Mouse (Mus musculus): ENCODE measurements around the gene Nav2. TPM values are rescaled to one million over a fixed set of nuclear protein-coding genes. Genes with fewer than 3 reads are reported as not detected.
A peak's percentile ranks its signal among the peaks of the same experiment; 100 is the strongest.

Gene Nav2
- total RNA-seq, 2 experiments from 2014 or later, result 77.4 to 100 TPM

GRCm38 (mm10) chr7:49257234-49257906 is 348.9 kb downstream of the Nav2 start:
- DNase-seq, result no peak

DNA sequence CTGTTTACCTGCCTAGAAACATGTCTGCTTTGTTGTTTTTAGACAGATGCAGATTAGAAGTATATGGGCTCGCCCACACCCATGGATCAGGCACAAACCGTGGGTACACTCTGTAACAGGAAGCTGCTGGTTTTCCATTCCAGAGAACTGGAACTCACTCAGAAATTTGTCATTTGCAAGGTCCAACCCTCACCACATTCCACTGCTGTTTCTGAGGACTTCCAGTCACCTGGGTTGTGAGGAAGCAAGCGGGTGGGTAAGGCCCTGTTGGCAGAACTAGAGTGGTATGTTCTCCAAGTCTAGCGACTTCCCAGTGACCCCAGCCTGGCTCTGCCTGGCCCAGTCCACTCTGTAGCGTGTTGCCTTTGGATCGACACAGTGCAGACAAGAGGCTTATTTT is 349.6 kb downstream of the Nav2 start:
- peak in 1 of 2 experiments; percentile 60 for DNase-seq

DNA sequence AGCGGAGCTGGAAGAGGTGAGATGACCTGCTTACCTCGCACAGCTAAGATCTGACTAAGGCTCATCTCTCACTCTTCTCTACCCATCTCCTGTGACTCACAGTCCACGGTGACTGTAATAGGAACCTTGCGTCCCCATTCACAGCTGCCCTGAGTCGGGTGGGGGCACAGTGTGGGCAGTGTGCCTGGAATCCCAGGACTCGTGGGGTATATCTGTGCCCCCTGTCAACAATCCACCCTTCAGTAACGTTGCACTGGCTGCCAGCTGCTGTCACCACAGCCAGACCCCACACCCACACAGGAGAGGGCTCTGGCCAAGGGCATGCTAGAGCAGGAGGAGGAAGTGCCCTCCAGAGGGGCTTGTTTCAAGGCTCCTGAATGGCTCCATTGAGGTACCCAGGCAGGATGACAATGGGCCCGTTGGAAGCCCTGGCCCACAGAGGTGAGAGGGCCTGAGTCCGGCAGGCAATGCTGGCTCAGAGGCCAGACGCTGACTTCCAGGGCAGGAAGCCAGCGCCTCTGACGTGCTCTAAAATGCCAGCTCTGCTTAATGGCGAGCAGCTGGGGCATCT is 353.5 kb downstream of the Nav2 start:
- DNase-seq, result peak; percentile 35 to 59

DNA sequence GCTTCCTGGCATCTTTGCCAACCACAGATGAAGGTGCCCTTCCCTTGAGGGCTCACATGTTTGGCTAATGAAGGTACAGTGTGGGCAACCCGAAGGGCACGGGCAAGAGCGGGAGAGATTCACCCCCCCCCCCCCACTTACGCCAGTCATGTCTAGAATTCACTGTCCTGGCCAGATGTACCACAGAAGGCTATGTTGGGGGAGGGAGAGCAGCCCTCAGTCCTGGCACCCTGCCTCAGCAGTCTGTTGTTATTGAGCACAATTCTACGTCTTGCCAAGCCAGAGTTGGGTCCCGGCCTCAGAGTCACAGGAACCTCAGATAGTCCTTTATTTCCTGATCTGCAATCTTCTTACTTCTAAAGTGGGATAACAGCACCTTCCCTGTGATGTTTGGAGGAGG is 357.9 kb downstream of the Nav2 start:
- DNase-seq, result peak in 1 of 2 experiments; percentile 61

DNA sequence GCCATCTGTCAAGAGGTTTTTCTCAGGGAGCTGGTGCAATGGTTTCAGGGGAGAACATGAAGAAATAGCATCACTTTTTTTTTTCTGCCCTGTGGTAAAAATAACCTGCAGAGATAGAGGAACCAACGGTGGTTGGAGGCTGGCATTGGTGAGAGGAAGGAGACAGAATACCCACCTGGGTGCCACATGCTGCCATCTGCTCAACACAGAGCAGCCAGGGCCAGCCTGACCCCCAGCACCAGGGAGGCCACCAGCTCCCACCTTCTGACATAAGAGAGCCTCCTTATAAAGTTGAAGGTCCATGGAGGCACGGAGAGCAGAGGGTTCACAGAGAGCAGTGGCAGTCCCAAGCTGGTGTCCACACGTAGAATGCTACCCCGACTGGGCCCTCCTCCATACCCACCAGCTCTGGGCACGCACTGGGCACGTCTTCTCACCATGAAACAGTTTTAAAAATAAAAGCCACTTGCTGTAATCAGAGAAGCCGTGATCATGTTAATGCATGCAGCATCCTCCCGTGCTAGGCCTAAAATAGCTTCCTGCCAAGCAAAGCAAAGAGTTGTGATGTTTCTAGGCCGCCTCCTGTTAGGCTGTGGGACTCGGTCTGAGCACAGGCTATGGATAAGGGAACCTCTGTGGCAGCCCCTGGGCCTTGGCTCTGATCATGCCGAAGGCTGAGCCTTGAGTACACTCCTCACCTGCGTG is 359.3 kb downstream of the Nav2 start:
- DNase-seq, result no peak

- DNase-seq, result no peak
These were observed 359.9 kb downstream of the Nav2 start for GRCm38 (mm10) chr7:49268401-49268921.

DNA sequence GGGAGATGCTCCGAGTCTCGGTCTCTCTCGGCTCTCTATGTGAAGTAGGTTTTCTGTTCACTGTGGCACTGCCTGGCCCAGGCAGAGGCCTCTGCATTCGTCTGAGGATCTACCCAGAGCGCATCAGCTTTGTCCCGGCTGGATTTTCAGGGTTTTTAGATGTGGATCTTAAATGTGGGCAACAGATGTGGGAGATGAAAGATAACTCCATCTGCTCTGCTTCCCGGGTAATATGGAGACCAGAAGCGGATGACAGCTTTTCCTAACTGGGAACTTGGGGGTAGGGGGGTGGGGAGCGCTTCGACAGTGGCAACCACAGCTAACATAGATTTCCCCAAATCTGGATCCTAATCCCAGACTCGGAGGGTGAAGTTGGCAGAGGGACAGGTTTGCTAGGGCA is 362.3 kb downstream of the Nav2 start:
- no peak for DNase-seq

DNA sequence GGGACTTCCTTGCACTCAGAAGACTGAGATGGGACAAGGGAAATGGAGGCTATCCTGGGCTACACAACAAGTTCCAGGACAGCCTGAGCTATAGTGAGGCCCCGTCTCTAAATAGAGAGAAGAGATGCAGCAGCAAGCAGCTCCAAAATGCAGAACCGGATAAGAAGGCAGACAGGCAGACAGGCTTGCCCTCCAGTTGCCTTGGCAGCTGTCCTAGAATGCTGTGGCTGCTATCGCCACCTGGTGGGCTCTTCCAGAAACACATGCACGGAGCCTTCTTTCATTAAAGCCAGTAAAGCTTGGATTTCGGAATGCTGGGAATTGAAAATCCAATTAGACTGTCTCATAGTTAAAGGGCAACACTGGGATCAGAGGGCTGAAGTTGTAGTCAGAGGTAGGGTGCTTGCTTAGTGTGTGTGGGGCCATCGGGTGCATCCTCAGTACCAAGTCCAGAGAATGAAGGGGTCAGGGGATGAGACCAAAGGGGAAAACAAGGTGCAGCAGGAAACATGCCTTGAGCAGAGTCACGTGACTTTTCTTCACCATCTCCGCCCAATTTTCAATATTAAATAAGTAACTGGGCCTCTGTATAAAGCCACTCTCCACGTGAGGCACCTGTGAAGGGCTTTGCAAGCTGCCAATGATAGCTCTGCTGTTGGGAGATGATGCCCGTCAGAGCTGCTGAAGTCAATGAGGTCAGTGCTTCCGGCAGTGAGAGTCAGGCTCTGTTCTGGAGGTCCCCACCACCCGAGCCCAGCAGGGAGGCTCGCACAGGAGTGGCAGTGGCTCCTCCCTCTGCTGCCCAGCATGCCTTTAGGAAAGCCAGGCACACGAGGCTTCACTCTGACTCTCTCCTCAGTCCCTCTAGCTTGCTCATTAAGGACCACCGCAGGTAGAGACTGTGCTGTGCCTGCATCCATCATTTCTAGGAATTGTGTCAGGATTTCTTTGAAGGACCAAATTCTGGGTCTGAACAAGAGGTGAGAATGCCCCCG is 364.2 kb downstream of the Nav2 start:
- DNase-seq, result peak; percentile 80 to 83

DNA sequence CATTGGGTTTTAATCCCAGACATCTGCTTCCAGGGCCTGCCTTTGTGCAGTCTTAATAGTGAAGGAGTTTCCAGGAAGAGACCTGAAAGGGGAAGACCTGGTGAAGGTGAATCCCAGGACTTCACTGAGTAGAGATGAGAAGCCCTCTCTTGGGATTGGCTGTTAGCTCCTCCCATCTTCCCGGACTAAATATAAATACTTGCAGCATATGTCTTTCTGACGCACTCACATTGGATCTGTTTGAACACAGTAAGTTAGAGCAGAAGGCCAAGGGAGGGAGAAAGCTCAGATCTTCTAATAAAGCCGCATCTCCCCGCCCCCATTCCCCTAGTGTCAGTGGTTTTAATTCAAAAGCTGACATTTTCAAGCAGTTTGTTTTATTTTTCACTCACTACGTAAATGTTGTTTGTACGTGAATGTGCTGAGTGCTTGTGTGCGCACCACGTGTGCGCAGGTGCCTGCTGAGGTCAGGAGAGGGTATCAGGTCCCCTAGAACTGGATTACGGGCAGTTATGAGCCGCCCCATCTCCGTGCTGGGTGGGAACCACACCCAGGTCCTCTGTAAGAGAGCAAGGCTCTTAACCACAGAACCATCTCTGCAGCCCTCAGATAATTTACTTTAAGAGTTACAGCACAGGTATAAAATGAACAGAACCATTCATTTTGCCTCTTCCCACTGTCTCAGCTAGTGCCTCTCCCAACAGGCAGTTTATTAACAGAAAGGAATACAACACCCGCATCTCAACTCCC is 365.6 kb downstream of the Nav2 start:
- no peak for DNase-seq

- no peak for DNase-seq
These were observed 366.2 kb downstream of the Nav2 start for GRCm38 (mm10) chr7:49274676-49275075.

GRCm38 (mm10) chr7:49276163-49276562 is 367.6 kb downstream of the Nav2 start:
- DNase-seq, result no peak

GRCm38 (mm10) chr7:49277685-49278084 is 369.2 kb downstream of the Nav2 start:
- DNase-seq, result no peak

GRCm38 (mm10) chr7:49278531-49278930 is 370.0 kb downstream of the Nav2 start:
- no peak for DNase-seq

DNA sequence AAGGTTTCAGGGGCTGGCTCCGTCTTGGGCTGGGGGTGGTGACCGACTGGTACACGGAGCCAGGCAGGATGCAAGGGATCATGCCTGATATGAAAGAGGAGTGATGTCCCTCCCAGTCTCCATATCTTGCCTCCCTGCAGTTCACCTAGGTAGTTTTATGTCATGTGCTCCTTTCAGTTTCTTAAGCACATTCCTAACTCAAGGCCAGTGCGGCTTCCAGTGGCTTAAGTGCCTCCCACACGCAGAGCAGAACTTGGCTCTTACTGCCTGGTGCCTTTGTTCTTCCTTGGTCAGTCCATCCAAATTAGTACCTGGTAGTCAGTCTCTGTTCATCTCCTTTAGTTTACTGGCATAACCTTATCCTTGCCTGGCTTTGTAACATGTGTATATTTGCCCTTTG is 371.9 kb downstream of the Nav2 start:
- no peak for DNase-seq

DNA sequence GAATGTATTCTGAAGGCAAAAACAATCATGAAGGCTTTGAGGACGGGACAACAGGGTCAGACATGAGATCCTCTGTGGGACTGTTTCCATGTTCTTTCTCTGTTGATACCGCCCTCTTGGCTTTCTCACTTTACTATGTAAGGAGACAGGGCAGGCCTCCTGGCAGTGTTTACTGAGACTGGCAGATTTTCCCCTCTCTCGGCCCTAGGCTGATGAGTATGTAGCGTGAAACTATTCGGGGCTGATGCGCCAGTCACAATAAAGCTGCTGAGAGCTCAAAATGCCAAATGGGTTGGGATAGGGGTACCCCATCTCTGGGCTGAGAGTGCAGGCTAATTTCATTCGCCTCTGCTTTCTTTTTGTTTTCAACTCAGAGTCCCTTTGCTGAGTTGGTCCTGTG is 373.9 kb downstream of the Nav2 start:
- no peak for DNase-seq

GRCm38 (mm10) chr7:49283507-49284361 is 375.2 kb downstream of the Nav2 start:
- DNase-seq, result no peak

GRCm38 (mm10) chr7:49288186-49288585 is 379.7 kb downstream of the Nav2 start:
- DNase-seq, result no peak

GRCm38 (mm10) chr7:49290308-49290707 is 381.8 kb downstream of the Nav2 start:
- DNase-seq, result no peak

GRCm38 (mm10) chr7:49291208-49291892 is 382.8 kb downstream of the Nav2 start:
- DNase-seq, result no peak

DNA sequence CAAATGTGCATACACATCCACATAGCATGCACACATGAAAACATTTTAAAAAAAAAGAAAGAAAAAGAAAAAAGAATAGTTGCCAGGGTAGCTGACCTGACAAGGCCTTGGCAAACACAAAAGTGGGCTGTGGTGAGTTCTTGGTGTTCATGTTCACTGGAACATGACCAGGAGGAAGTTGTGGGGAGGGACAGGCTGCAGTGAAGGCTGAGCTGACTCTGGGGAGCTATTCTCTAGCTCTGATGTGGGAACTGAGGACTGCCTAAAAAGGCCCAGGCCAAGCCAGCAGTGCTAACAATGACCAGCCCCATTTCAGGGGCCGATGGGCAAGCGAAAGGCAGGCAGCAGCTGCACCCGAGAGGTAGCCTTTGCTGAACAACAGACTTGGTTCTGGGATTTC is 388.6 kb downstream of the Nav2 start:
- no peak for DNase-seq
